Mouse (Mus musculus) spleen, adult 2 months (tissue): ENCODE measurements around the gene Gm12248. TPM values are rescaled to one million over a fixed set of nuclear protein-coding genes. Genes with fewer than 3 reads are reported as not detected.
A peak's percentile ranks its signal among the peaks of the same experiment; 100 is the strongest.

Experiments
- DNase-seq, 2 experiments: peaks; one replicate each; pipeline versions ENCODE4 v3.0.0 to v3.0.0-alpha.2; 2012 to 2021; ENCODE audit warnings: low spot score in 2 of 2, low read depth in 1 of 2
- H3K27ac ChIP-seq: fragments of 200-500 bp; 2 replicates; pipeline ENCODE4 v1.5.1; 2012; ENCODE audit warnings: low read length, inconsistent platforms; ENCODE audit not compliant: insufficient read depth
- H3K27me3 ChIP-seq: fragments of 200-500 bp; 2 replicates; pipeline ENCODE4 v1.6.1; 2012; ENCODE audit warnings: mild to moderate bottlenecking, moderate library complexity, low read length, inconsistent platforms; ENCODE audit not compliant: control insufficient read depth, insufficient read depth
- H3K36me3 ChIP-seq: fragments of 200-500 bp; 2 replicates; pipeline ENCODE4 v1.6.1; 2012; ENCODE audit warnings: mild to moderate bottlenecking, low read length, inconsistent platforms; ENCODE audit not compliant: control insufficient read depth, insufficient read depth
- H3K4me1 ChIP-seq: fragments of 200-500 bp; 2 replicates; pipeline ENCODE4 v1.6.1; 2011; ENCODE audit warnings: inconsistent platforms; ENCODE audit not compliant: control insufficient read depth, insufficient read depth, insufficient read length
- H3K4me3 ChIP-seq: fragments of 200-500 bp; 2 replicates; pipeline ENCODE4 v1.5.1; 2011; ENCODE audit warnings: mild to moderate bottlenecking, inconsistent platforms; ENCODE audit not compliant: insufficient read depth, insufficient read length; ENCODE audit errors: extremely low read depth
- CTCF ChIP-seq: fragments of 200-500 bp; IDR thresholded peaks from 2 replicates; pipeline ENCODE4 v1.5.1; 2011; ENCODE audit warnings: mild to moderate bottlenecking, inconsistent platforms; ENCODE audit not compliant: insufficient read depth, insufficient read length, insufficient replicate concordance; ENCODE audit errors: extremely low read depth
- POLR2A ChIP-seq: fragments of 200-500 bp; IDR thresholded peaks from 2 replicates; pipeline ENCODE4 v1.6.1; 2011; ENCODE audit warnings: low read depth, low read length, inconsistent platforms
- WGBS: fragments of 180-500 bp; shearing (Covaris S2); methylation state at CpG from one replicate; pipeline ENCODE4 v1.1.7; 2018; 5-methylcytosine and 5-hydroxymethylcytosine counted together
- polyA plus RNA-seq: library from polyadenylated mRNA; depleted of rRNA; stranded (reverse); fragments of >200 nt; gene quantifications from 2 replicates; pipeline ENCODE4 v1.2.3, GENCODE M21; 2012

Gm12248 gene
- polyA plus RNA-seq, 1 experiment = 0.18 TPM

GRCm38 (mm10) chr11:58117044-58117652 is 24.2 kb upstream of the Gm12248 start:
- TF ChIP-seq POLR2A = no peak
- TF ChIP-seq CTCF = no peak
- Histone ChIP-seq H3K4me1 (no peaks in the 10 kb centered on the region), H3K36me3 (peaks cover 47% of the 10 kb centered on the region), H3K27me3 (no peaks in the 10 kb centered on the region), H3K4me3 (no peak overlapping the region), H3K27ac (no peak overlapping the region)
- WGBS = 92% methylated on average over 10 of the region's 10 CpGs
- no peak for DNase-seq

GRCm38 (mm10) chr11:58116560-58116959 is 23.6 kb upstream of the Gm12248 start:
- 19% methylated on average over 1 of the region's 1 CpGs for WGBS
- Histone ChIP-seq H3K27ac (no peak overlapping the region), H3K4me1 (no peaks in the 10 kb centered on the region), H3K36me3 (peaks cover 47% of the 10 kb centered on the region), H3K27me3 (no peaks in the 10 kb centered on the region), H3K4me3 (no peak overlapping the region)
- TF ChIP-seq CTCF = no peak
- TF ChIP-seq POLR2A = no peak
- no peak for DNase-seq

GRCm38 (mm10) chr11:58107664-58108337 is 14.9 kb upstream of the Gm12248 start:
- DNase-seq = no peak
- Histone ChIP-seq H3K4me3 (no peak overlapping the region), H3K4me1 (peaks cover 8% of the 10 kb centered on the region; the same call in 1 of the 2 replicates), H3K27ac (no peak overlapping the region), H3K36me3 (peaks cover 16% of the 10 kb centered on the region), H3K27me3 (no peaks in the 10 kb centered on the region)
- TF ChIP-seq POLR2A = no peak
- no peak for TF ChIP-seq CTCF
- 68% methylated on average over 4 of the region's 4 CpGs for WGBS

GRCm38 (mm10) chr11:58107009-58107408 is 14.1 kb upstream of the Gm12248 start:
- TF ChIP-seq CTCF (no peak), POLR2A (no peak)
- Histone ChIP-seq H3K27ac (no peak overlapping the region), H3K4me3 (no peak overlapping the region), H3K36me3 (peaks cover 14% of the 10 kb centered on the region), H3K27me3 (no peaks in the 10 kb centered on the region), H3K4me1 (peaks cover 14% of the 10 kb centered on the region; the same call in 1 of the 2 replicates)
- whole genome bisulfite sequencing = 80% methylated on average over 3 of the region's 3 CpGs
- no peak for DNase-seq

- Histone ChIP-seq H3K27me3 (no peaks in the 10 kb centered on the region), H3K27ac (peak overlapping the region; percentile 89), H3K36me3 (no peaks in the 10 kb centered on the region), H3K4me1 (peaks cover 14% of the 10 kb centered on the region; the same call in 1 of the 2 replicates), H3K4me3 (peak overlapping the region; percentile 83)
- no peak for DNase-seq
- TF ChIP-seq CTCF (no peak), POLR2A (no peak)
- WGBS = under 1% methylated on average over 24 of the region's 24 CpGs
These were observed 11.4 kb upstream of the Gm12248 start for GRCm38 (mm10) chr11:58104351-58104791.

GRCm38 (mm10) chr11:58103697-58104306 is 10.9 kb upstream of the Gm12248 start, which contains the start of gene Cnot8:
TSS of gene Cnot8 (plus strand) at chr11:58104153.
- peak; percentile 96 to 99 for DNase-seq
- peak; percentile 26 for TF ChIP-seq POLR2A
- no peak for TF ChIP-seq CTCF
- Histone ChIP-seq H3K36me3 (no peaks in the 10 kb centered on the region), H3K4me3 (peak within 1 kb of the TSS; percentile 83), H3K27me3 (no peaks in the 10 kb centered on the region), H3K27ac (peak within 1 kb of the TSS; percentile 89), H3K4me1 (peaks cover 14% of the 10 kb centered on the region; the same call in 1 of the 2 replicates)
- whole genome bisulfite sequencing = under 1% methylated on average over 55 of the region's 55 CpGs
